Mouse (Mus musculus) CH12.LX (cell line): ENCODE measurements around the gene Gm49416. TPM values are rescaled to one million over a fixed set of nuclear protein-coding genes. Genes with fewer than 3 reads are reported as not detected.

Experiments used
- DNase-seq: peaks from one replicate; pipeline ENCODE4 v3.0.0-alpha.2; 2013; ENCODE audit errors: extremely low read depth
- H3K27ac ChIP-seq: 2 replicates; pipeline ENCODE4 v1.5.1; 2012; ENCODE audit warnings: low read depth, mild to moderate bottlenecking, control low read depth, moderate library complexity; ENCODE audit not compliant: insufficient read depth
- H3K27me3 ChIP-seq: replicated peaks from 2 replicates; pipeline ENCODE3; 2012; ENCODE audit warnings: inconsistent platforms
- H3K36me3 ChIP-seq, 2 experiments: replicated peaks in 1 of 2; 2 replicates each; pipeline versions ENCODE3 to v1.6.1; 2012; ENCODE audit warnings: inconsistent platforms in 1 of 2, low read length in 1 of 2, mild to moderate bottlenecking in 1 of 2, mixed read lengths in 1 of 2, moderate library complexity in 1 of 2; ENCODE audit not compliant: control insufficient read depth in 1 of 2, insufficient read depth in 1 of 2
- H3K4me1 ChIP-seq, 2 experiments: 2 replicates each; pipeline ENCODE4 v1.6.1; 2012; ENCODE audit warnings: inconsistent platforms in 1 of 2, moderate library complexity in 1 of 2; ENCODE audit not compliant: insufficient read depth in 2 of 2, control insufficient read depth in 1 of 2
- H3K4me2 ChIP-seq: 2 replicates; pipeline ENCODE4 v1.6.1; 2012; ENCODE audit warnings: low read depth, mild to moderate bottlenecking, control low read depth; ENCODE audit not compliant: poor library complexity, insufficient read depth, severe bottlenecking
- H3K4me3 ChIP-seq, 3 experiments: fragments of 150-350 bp in 1 of 3; sonication (generic) in 1 of 3; replicated peaks in 1 of 3; 2 replicates each; pipeline versions ENCODE3 to v1.5.1; 2011 to 2012; ENCODE audit warnings: low read depth in 2 of 3, low read length in 2 of 3, mild to moderate bottlenecking in 2 of 3, moderate library complexity in 2 of 3, control low read depth in 1 of 3, improper control_type of control experiment in 1 of 3, inconsistent platforms in 1 of 3, mixed read lengths in 1 of 3; ENCODE audit not compliant: poor library complexity in 1 of 3
- H3K79me2 ChIP-seq: replicated peaks from 2 replicates; pipeline ENCODE4 v1.6.1; 2012; ENCODE audit warnings: mild to moderate bottlenecking, moderate library complexity; ENCODE audit not compliant: control insufficient read depth, poor library complexity, insufficient read depth, severe bottlenecking; ENCODE audit errors: extremely low read depth
- H3K9ac ChIP-seq: 2 replicates; pipeline ENCODE4 v1.6.1; 2012; ENCODE audit warnings: low read depth, mild to moderate bottlenecking, control low read depth, moderate library complexity; ENCODE audit not compliant: insufficient read depth
- H3K9me3 ChIP-seq: replicated peaks from 2 replicates; pipeline ENCODE3; 2012; ENCODE audit warnings: low read length, inconsistent platforms, mixed read lengths
- BHLHE40 ChIP-seq: IDR thresholded peaks from 2 replicates; pipeline ENCODE4 v1.6.1; 2011; ENCODE audit warnings: mild to moderate bottlenecking, low read depth, low read length, improper control_type of control experiment
- CHD1 ChIP-seq: IDR thresholded peaks from 2 replicates; pipeline ENCODE4 v1.6.1; 2012; ENCODE audit warnings: low read depth, low read length, improper control_type of control experiment, inconsistent platforms
- CTCF ChIP-seq, 2 experiments: IDR thresholded peaks in 1 of 2; conservative IDR thresholded peaks in 1 of 2; 2 replicates each; pipeline ENCODE4 v1.5.1; 2011 to 2012; ENCODE audit warnings: low read depth in 2 of 2, low read length in 2 of 2, improper control_type of control experiment in 1 of 2, inconsistent platforms in 1 of 2, mild to moderate bottlenecking in 1 of 2, moderate library complexity in 1 of 2
- ELF1 ChIP-seq: IDR thresholded peaks from 2 replicates; pipeline ENCODE4 v1.6.1; 2014; ENCODE audit warnings: low read depth, mild to moderate bottlenecking, inconsistent platforms, low read length, improper control_type of control experiment
- EP300 ChIP-seq: IDR thresholded peaks from 2 replicates; pipeline ENCODE4 v1.6.1; 2011; ENCODE audit warnings: low read length, improper control_type of control experiment
- GABPA ChIP-seq: IDR thresholded peaks from 2 replicates; pipeline ENCODE4 v1.6.1; 2012; ENCODE audit warnings: low read depth, low read length, improper control_type of control experiment, inconsistent platforms; ENCODE audit not compliant: insufficient replicate concordance
- HCFC1 ChIP-seq: IDR thresholded peaks from 2 replicates; pipeline ENCODE4 v1.6.1; 2012; ENCODE audit warnings: low read depth, mild to moderate bottlenecking, inconsistent platforms, low read length, improper control_type of control experiment
- JUN ChIP-seq: IDR thresholded peaks from 2 replicates; pipeline ENCODE4 v1.6.1; 2011; ENCODE audit warnings: low read depth, mild to moderate bottlenecking, low read length, improper control_type of control experiment, moderate library complexity; ENCODE audit not compliant: insufficient read depth
- JUND ChIP-seq: conservative IDR thresholded peaks from 2 replicates; pipeline ENCODE4 v1.6.1; 2011; ENCODE audit warnings: low read depth, low read length, improper control_type of control experiment
- KAT2A ChIP-seq: IDR thresholded peaks from 2 replicates; pipeline ENCODE4 v1.6.1; 2012; ENCODE audit warnings: low read length, improper control_type of control experiment, inconsistent platforms; ENCODE audit not compliant: insufficient replicate concordance
- MAZ ChIP-seq: IDR thresholded peaks from 2 replicates; pipeline ENCODE4 v1.6.1; 2012; ENCODE audit warnings: low read depth, mild to moderate bottlenecking, inconsistent platforms, low read length, improper control_type of control experiment, moderate library complexity
- MEF2A ChIP-seq: IDR thresholded peaks from 2 replicates; pipeline ENCODE4 v1.6.1; 2014; ENCODE audit warnings: low read depth, mild to moderate bottlenecking, inconsistent platforms, low read length, improper control_type of control experiment, borderline replicate concordance
- MXI1 ChIP-seq: IDR thresholded peaks from 2 replicates; pipeline ENCODE4 v1.6.1; 2011; ENCODE audit warnings: mild to moderate bottlenecking, low read depth, low read length, improper control_type of control experiment
- MYC ChIP-seq: IDR thresholded peaks from 2 replicates; pipeline ENCODE4 v1.6.1; 2011; ENCODE audit warnings: low read depth, mild to moderate bottlenecking, improper control_type of control experiment, low read length
- NELFE ChIP-seq: IDR thresholded peaks from 2 replicates; pipeline ENCODE4 v1.6.1; 2011; ENCODE audit warnings: low read depth, low read length, improper control_type of control experiment
- PAX5 ChIP-seq: IDR thresholded peaks from 2 replicates; pipeline ENCODE4 v1.6.1; 2012; ENCODE audit warnings: low read length, inconsistent platforms, mixed read lengths
- RCOR1 ChIP-seq: conservative IDR thresholded peaks from 2 replicates; pipeline ENCODE4 v1.6.1; 2012; ENCODE audit warnings: low read depth, mild to moderate bottlenecking, inconsistent platforms, low read length, improper control_type of control experiment
- SMC3 ChIP-seq: IDR thresholded peaks from 2 replicates; pipeline ENCODE4 v1.6.1; 2011; ENCODE audit warnings: low read depth, low read length, improper control_type of control experiment
- TCF12 ChIP-seq: IDR thresholded peaks from 2 replicates; pipeline ENCODE4 v1.6.1; 2014; ENCODE audit warnings: low read depth, mild to moderate bottlenecking, inconsistent platforms, low read length, improper control_type of control experiment
- UBTF ChIP-seq: IDR thresholded peaks from 2 replicates; pipeline ENCODE4 v1.6.1; 2012; ENCODE audit warnings: low read depth, mild to moderate bottlenecking, inconsistent platforms, low read length, improper control_type of control experiment, moderate library complexity
- USF1 ChIP-seq: IDR thresholded peaks from 2 replicates; pipeline ENCODE4 v1.6.1; 2014; ENCODE audit warnings: low read depth, mild to moderate bottlenecking, inconsistent platforms, low read length, improper control_type of control experiment
- USF2 ChIP-seq: conservative IDR thresholded peaks from 2 replicates; pipeline ENCODE4 v1.6.1; 2011; ENCODE audit warnings: low read depth, low read length, improper control_type of control experiment
- dilution Hi-C: fragments of 300-500 bp; cut with MboI; formaldehyde crosslinking; loops from 2 replicates; pipeline ENCODE4 v1.14.3; 2020; ENCODE audit warnings: low sequenced_read_pairs; ENCODE audit not compliant: extremely low pct_unique_long_range_greater_than_20kb, extremely low pct_ligation_motif_present
- in situ Hi-C: fragments of 300-500 bp; cut with MboI; formaldehyde crosslinking; loops from 3 replicates; pipeline ENCODE4 v1.14.3; 2019; ENCODE audit warnings: low sequenced_read_pairs, low pct_ligation_motif_present, low pct_unique_long_range_greater_than_20kb, mixed read lengths
- polyA plus RNA-seq: library from polyadenylated mRNA; unstranded; fragments of >175 nt; gene quantifications from 2 replicates; pipeline ENCODE4 v1.2.1, GENCODE M21; 2012; ENCODE audit warnings: low read depth; ENCODE audit not compliant: insufficient read length
- total RNA-seq, 2 experiments: library from RNA; depleted of rRNA; stranded (reverse); fragments of 300-350 nt in 1 of 2; fragments of >200 nt in 1 of 2; gene quantifications; 2 replicates each; pipeline ENCODE4 v1.2.3; 2012 to 2014

Gene Gm49416
- total and polyA plus RNA-seq, 3 experiments, result 11.1 TPM; not detected in 2

GRCm38 (mm10) chr19:8921741-8922140 lies 33.0 kb downstream of the Gm49416 start:
- Histone ChIP-seq H3K4me3 (peak overlapping the region; percentile 29 to 95 (median 81)), H3K4me2 (peak overlapping the region; percentile 74), H3K27ac (0 out of 2 replicates have a peak overlapping the region, but pooled peaks have one; percentile 9), H3K9ac (peak overlapping the region; percentile 96; the same call in 1 of the 2 replicates), H3K79me2 (peaks cover 19% of the 10 kb centered on the region), H3K27me3 (no peaks in the 10 kb centered on the region), H3K4me1 (peaks cover 0 to 21% of the 10 kb centered on the region in 2 experiments; a peak in 2 of 4 replicates), H3K9me3 (no peaks in the 10 kb centered on the region)
- peak; percentile 17 for DNase-seq
- in situ Hi-C loops, result no loop called here
- dilution Hi-C loops, result no loop called here
- no peak for TF ChIP-seq HCFC1
- TF ChIP-seq KAT2A, result no peak
- TF ChIP-seq RCOR1, result no peak
- TF ChIP-seq MYC, result no peak
- no peak for TF ChIP-seq USF1
- no peak for TF ChIP-seq JUND
- TF ChIP-seq TCF12, result no peak
- TF ChIP-seq USF2, result no peak
- TF ChIP-seq BHLHE40, result no peak
- no peak for TF ChIP-seq EP300
- no peak for TF ChIP-seq CTCF (conservative IDR thresholded peaks at IDR 0.05 in 1 of 2, IDR thresholded peaks at IDR 0.05 in 1 of 2; ENCODE audit: low read depth in 2 of 2, low read length in 2 of 2)
- TF ChIP-seq PAX5, result no peak
- TF ChIP-seq MEF2A, result no peak
- TF ChIP-seq, all 38 proteins: peak for 0
- H3K36me3 ChIP-seq, result peaks cover 22 to 40% of the 10 kb centered on the region in 2 experiments

GRCm38 (mm10) chr19:8926766-8927165 lies 38.0 kb downstream of the Gm49416 start:
- Histone ChIP-seq H3K4me1 (peaks cover 12 to 43% of the 10 kb centered on the region in 2 experiments; a peak in 3 of 4 replicates), H3K36me3 (peaks cover 29 to 67% of the 10 kb centered on the region in 2 experiments), H3K79me2 (peaks cover 12% of the 10 kb centered on the region), H3K27me3 (no peaks in the 10 kb centered on the region), H3K4me2 (no peak overlapping the region), H3K9me3 (no peaks in the 10 kb centered on the region), H3K27ac (no peak overlapping the region), H3K4me3 (no peak overlapping the region), H3K9ac (no peak overlapping the region)
- TF ChIP-seq CTCF (conservative IDR thresholded peaks at IDR 0.05 in 1 of 2, IDR thresholded peaks at IDR 0.05 in 1 of 2; ENCODE audit: low read depth in 2 of 2, low read length in 2 of 2), result no peak
- no peak for TF ChIP-seq JUN
- no peak for TF ChIP-seq KAT2A
- TF ChIP-seq ELF1, result no peak
- no peak for TF ChIP-seq MEF2A
- no peak for TF ChIP-seq SMC3
- no peak for TF ChIP-seq UBTF
- TF ChIP-seq CHD1, result no peak
- no peak for TF ChIP-seq GABPA
- no peak for TF ChIP-seq MAZ
- TF ChIP-seq NELFE, result no peak
- no peak for TF ChIP-seq MXI1
- no peak for TF ChIP-seq PAX5
- no peak for TF ChIP-seq TCF12
- dilution Hi-C loops, result no loop called here
- in situ Hi-C loops, result no loop called here
- DNase-seq, result no peak
